Mouse (Mus musculus): Measurements from ENCODE around the gene Frrs1l. TPM values are rescaled to one million over a fixed set of nuclear protein-coding genes. Genes with fewer than 3 reads are reported as not detected.

Gene Frrs1l
- polyA plus RNA-seq, 1 experiment from 2014 or later: not detected

- ATAC-seq: no peak
Observed at GRCm38 (mm10) chr4:56957518-56957917, 32.7 kb downstream of the Frrs1l start.

GRCm38 (mm10) chr4:56953235-56953634 lies 37.0 kb downstream of the Frrs1l start:
- Histone ChIP-seq H3K4me2 (ENCODE audit: low read depth, low read length) (no peak overlapping the region), H3K27ac (ENCODE audit: low read depth) (no peak overlapping the region), H3K9me3 (ENCODE audit: low read length) (no peaks in the 10 kb centered on the region), H3K4me3 (ENCODE audit: low read depth, low read length) (no peak overlapping the region), H3K27me3 (ENCODE audit: insufficient read depth, low read length) (no peaks in the 10 kb centered on the region), H3K36me3 (replicated peaks; ENCODE audit: insufficient read depth, low read length) (no peaks in the 10 kb centered on the region), H3K9ac (replicated peaks) (no peak overlapping the region), H3K4me1 (ENCODE audit: insufficient read depth) (peaks cover 7% of the 10 kb centered on the region)
- WGBS (ENCODE audit: insufficient replicate concordance): 49% methylated on average over 5 of the region's 6 CpGs
- ATAC-seq (no peak), DNase-seq (no peak)
- TF ChIP-seq CTCF (IDR thresholded peaks at IDR 0.05; ENCODE audit: low read depth): no peak
- TF ChIP-seq EP300 (IDR thresholded peaks at IDR 0.05; ENCODE audit: low read depth): no peak

More at GRCm38 (mm10) chr4:56957518-56957917, 32.7 kb downstream of the Frrs1l start:
- no peak overlapping the region for H3K9ac ChIP-seq (replicated peaks)
- no peaks in the 10 kb centered on the region for H3K9me3 ChIP-seq (ENCODE audit: low read length)
- H3K27me3 ChIP-seq (ENCODE audit: insufficient read depth, low read length): no peaks in the 10 kb centered on the region
- WGBS (ENCODE audit: insufficient replicate concordance): 51% methylated on average over 9 of the region's 9 CpGs
- no peaks in the 10 kb centered on the region for H3K36me3 ChIP-seq (replicated peaks; ENCODE audit: insufficient read depth, low read length)
- H3K4me1 ChIP-seq (ENCODE audit: insufficient read depth): no peaks in the 10 kb centered on the region
- no peak overlapping the region for H3K4me2 ChIP-seq (ENCODE audit: low read depth, low read length)
- no peak for TF ChIP-seq EP300 (IDR thresholded peaks at IDR 0.05; ENCODE audit: low read depth)
- TF ChIP-seq CTCF (IDR thresholded peaks at IDR 0.05; ENCODE audit: low read depth): no peak
- H3K27ac ChIP-seq (ENCODE audit: low read depth): no peak overlapping the region
- DNase-seq: no peak
- no peak overlapping the region for H3K4me3 ChIP-seq (ENCODE audit: low read depth, low read length)

- ATAC-seq: no peak
- TF ChIP-seq CTCF (IDR thresholded peaks at IDR 0.05; ENCODE audit: low read depth) (no peak), EP300 (IDR thresholded peaks at IDR 0.05; ENCODE audit: low read depth) (no peak)
Observed at GRCm38 (mm10) chr4:56951701-56952100, 38.5 kb downstream of the Frrs1l start.

GRCm38 (mm10) chr4:56949494-56949893 lies 40.7 kb downstream of the Frrs1l start:
- Histone ChIP-seq H3K9me3 (ENCODE audit: low read length) (no peaks in the 10 kb centered on the region), H3K36me3 (replicated peaks; ENCODE audit: insufficient read depth, low read length) (no peaks in the 10 kb centered on the region), H3K4me2 (ENCODE audit: low read depth, low read length) (no peak overlapping the region), H3K4me3 (ENCODE audit: low read depth, low read length) (no peak overlapping the region), H3K4me1 (ENCODE audit: insufficient read depth) (peaks cover 19% of the 10 kb centered on the region), H3K27me3 (ENCODE audit: insufficient read depth, low read length) (no peaks in the 10 kb centered on the region), H3K9ac (replicated peaks) (no peak overlapping the region), H3K27ac (ENCODE audit: low read depth) (no peak overlapping the region)
- no peak for ATAC-seq
- DNase-seq: no peak
- 38% methylated on average over 6 of the region's 6 CpGs for WGBS (ENCODE audit: insufficient replicate concordance)
- no peak for TF ChIP-seq CTCF (IDR thresholded peaks at IDR 0.05; ENCODE audit: low read depth)
- TF ChIP-seq EP300 (IDR thresholded peaks at IDR 0.05; ENCODE audit: low read depth): no peak

More at GRCm38 (mm10) chr4:56951701-56952100, 38.5 kb downstream of the Frrs1l start:
- Histone ChIP-seq H3K9ac (replicated peaks) (no peak overlapping the region), H3K4me1 (ENCODE audit: insufficient read depth) (peaks cover 7% of the 10 kb centered on the region), H3K27ac (ENCODE audit: low read depth) (no peak overlapping the region), H3K4me2 (ENCODE audit: low read depth, low read length) (no peak overlapping the region), H3K4me3 (ENCODE audit: low read depth, low read length) (no peak overlapping the region), H3K36me3 (replicated peaks; ENCODE audit: insufficient read depth, low read length) (no peaks in the 10 kb centered on the region), H3K27me3 (ENCODE audit: insufficient read depth, low read length) (no peaks in the 10 kb centered on the region), H3K9me3 (ENCODE audit: low read length) (no peaks in the 10 kb centered on the region)
- 72% methylated on average over 3 of the region's 3 CpGs for WGBS (ENCODE audit: insufficient replicate concordance)
- no peak for DNase-seq

GRCm38 (mm10) chr4:56946641-56947640 lies 43.2 kb downstream of the Frrs1l start, which contains the start of gene Tmem245:
Tmem245 (minus strand) TSS chr4:56947437.
- peak within 1 kb of the TSS; percentile 85 for H3K27ac ChIP-seq (ENCODE audit: low read depth)
- under 1% methylated on average over 102 of the region's 107 CpGs for WGBS (ENCODE audit: insufficient replicate concordance)
- H3K4me2 ChIP-seq (ENCODE audit: low read depth, low read length): peak within 1 kb of the TSS; percentile 99
- H3K9ac ChIP-seq (replicated peaks): peak within 1 kb of the TSS; percentile 68
- peak within 1 kb of the TSS; percentile 88 for H3K4me3 ChIP-seq (ENCODE audit: low read depth, low read length)
- H3K27me3 ChIP-seq (ENCODE audit: insufficient read depth, low read length): no peaks in the 10 kb centered on the region
- TF ChIP-seq EP300 (IDR thresholded peaks at IDR 0.05; ENCODE audit: low read depth) (no peak), CTCF (IDR thresholded peaks at IDR 0.05; ENCODE audit: low read depth) (no peak)
- no peaks in the 10 kb centered on the region for H3K36me3 ChIP-seq (replicated peaks; ENCODE audit: insufficient read depth, low read length)
- H3K9me3 ChIP-seq (ENCODE audit: low read length): no peaks in the 10 kb centered on the region
- ATAC-seq: peak; percentile 97
- peak; percentile 94 for DNase-seq
- H3K4me1 ChIP-seq (ENCODE audit: insufficient read depth): peaks cover 27% of the 10 kb centered on the region

- no peak for TF ChIP-seq CTCF (IDR thresholded peaks at IDR 0.05; ENCODE audit: low read depth)
- no peak for TF ChIP-seq EP300 (IDR thresholded peaks at IDR 0.05; ENCODE audit: low read depth)
- peak overlapping the region; percentile 85; the same call in 1 of the 2 replicates for H3K27ac ChIP-seq (ENCODE audit: low read depth)
- no peaks in the 10 kb centered on the region for H3K36me3 ChIP-seq (replicated peaks; ENCODE audit: insufficient read depth, low read length)
- peak overlapping the region; percentile 99 for H3K4me2 ChIP-seq (ENCODE audit: low read depth, low read length)
- DNase-seq: no peak
- H3K4me1 ChIP-seq (ENCODE audit: insufficient read depth): peaks cover 27% of the 10 kb centered on the region
- ATAC-seq: no peak
- 3% methylated on average over 14 of the region's 14 CpGs for WGBS (ENCODE audit: insufficient replicate concordance)
- H3K4me3 ChIP-seq (ENCODE audit: low read depth, low read length): peak overlapping the region; percentile 88
- peak overlapping the region; percentile 68 for H3K9ac ChIP-seq (replicated peaks)
- H3K27me3 ChIP-seq (ENCODE audit: insufficient read depth, low read length): no peaks in the 10 kb centered on the region
- H3K9me3 ChIP-seq (ENCODE audit: low read length): no peaks in the 10 kb centered on the region
Observed at GRCm38 (mm10) chr4:56946180-56946579, 44.0 kb downstream of the Frrs1l start.

Measured in liver, postnatal 0 days (tissue).